Comparison of ENCODE assay signal across 15 mouse cellular contexts in the genomic region with DNA sequence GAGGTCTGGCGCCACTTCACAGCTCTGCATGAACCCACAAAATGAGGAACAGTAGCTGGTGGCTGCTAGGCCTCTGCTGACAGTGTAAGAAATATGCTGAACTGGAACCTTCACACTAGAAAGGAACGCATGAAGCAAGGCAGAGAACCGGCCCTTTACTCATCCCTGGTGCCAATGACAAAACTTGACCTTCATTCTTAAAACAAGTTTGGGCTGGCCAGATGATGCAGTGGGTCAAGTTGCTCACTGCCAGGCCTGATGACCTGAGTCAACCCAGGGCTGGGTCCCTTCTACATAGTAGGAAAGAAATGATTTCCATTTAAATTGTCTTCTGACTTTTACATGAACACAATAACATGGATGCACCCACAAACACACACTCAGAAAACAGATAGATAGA.
A peak's percentile ranks its signal among the peaks of the same experiment; 100 is the strongest.
DNase-seq lines count a peak whose midpoint lies in the region; ATAC-seq lines count a peak whose summit lies in the region.
"Had no signal": no experiment of that assay in that cellular context is flagged by ENCODE, and none has a peak within 500 bp of the region (broad histone marks: within the 10 kb centered on the region; RNA-seq: fewer than 3 reads in every experiment).

No protein-coding gene starts in this region.

- H3K9ac ChIP-seq in lung, embryonic 15.5 days: no peak overlapping the region
- no peak overlapping the region for H3K9ac ChIP-seq in neural tube, embryonic 15.5 days (replicated peaks)
- H3K9ac ChIP-seq: forebrain, embryonic 13.5 days; hindbrain, embryonic 13.5 days had no signal

- no peak for ATAC-seq in lung, embryonic 15.5 days (ENCODE audit: borderline replicate concordance, extremely low read depth, low FRiP score, low TSS enrichment)
- no peak for ATAC-seq in neural tube, embryonic 15.5 days (ENCODE audit: low FRiP score)
- ATAC-seq: forebrain, embryonic 13.5 days; hindbrain, postnatal 0 days had no signal

- no peaks in the 10 kb centered on the region for H3K36me3 ChIP-seq in lung, embryonic 15.5 days
- no peaks in the 10 kb centered on the region for H3K36me3 ChIP-seq in neural tube, embryonic 15.5 days
- H3K36me3 ChIP-seq: embryonic facial prominence, embryonic 10.5 days; hindbrain, embryonic 13.5 days had no signal

- WGBS in lung, embryonic 15.5 days: 84% methylated on average over 3 of the region's 3 CpGs
- 88% methylated on average over 3 of the region's 3 CpGs for WGBS in neural tube, embryonic 15.5 days

- DNase-seq in lung, postnatal 14 days: no peak
- peak; percentile 68 for DNase-seq in adrenal gland, adult 8-10 months
- DNase-seq in adrenal gland, postnatal 14 days: peak; percentile 56
- no peak for DNase-seq in thymus, postnatal 0 days (ENCODE audit: low spot score)
- DNase-seq: cerebellum, adult 2 months; cerebellum, postnatal 10 days; gastrocnemius, postnatal 36 days; heart, adult 11 months; heart, postnatal 10 days had no signal

- H3K4me1 ChIP-seq in lung, embryonic 15.5 days: peaks cover 7% of the 10 kb centered on the region; the same call in 1 of the 2 replicates
- H3K4me1 ChIP-seq in neural tube, embryonic 15.5 days: peaks cover 14% of the 10 kb centered on the region

- no peaks in the 10 kb centered on the region for H3K9me3 ChIP-seq in lung, embryonic 15.5 days
- no peaks in the 10 kb centered on the region for H3K9me3 ChIP-seq in neural tube, embryonic 15.5 days (replicated peaks)
- H3K9me3 ChIP-seq: embryonic facial prominence, embryonic 10.5 days; forebrain, embryonic 13.5 days; hindbrain, embryonic 13.5 days had no signal

- H3K27me3 ChIP-seq in lung, embryonic 15.5 days: no peaks in the 10 kb centered on the region
- no peaks in the 10 kb centered on the region for H3K27me3 ChIP-seq in neural tube, embryonic 15.5 days (replicated peaks)
- H3K27me3 ChIP-seq: forebrain, embryonic 13.5 days; hindbrain, embryonic 13.5 days had no signal

- H3K27ac ChIP-seq in lung, embryonic 15.5 days: peak overlapping the region; percentile 49
- H3K27ac ChIP-seq in neural tube, embryonic 15.5 days (replicated peaks): no peak overlapping the region
- H3K27ac ChIP-seq: embryonic facial prominence, embryonic 10.5 days; forebrain, embryonic 13.5 days; hindbrain, embryonic 13.5 days; hindbrain, postnatal 0 days had no signal

- H3K4me2 ChIP-seq in lung, embryonic 15.5 days: no peak overlapping the region
- H3K4me2 ChIP-seq in neural tube, embryonic 15.5 days: no peak overlapping the region
- H3K4me2 ChIP-seq: forebrain, embryonic 13.5 days; hindbrain, embryonic 13.5 days had no signal

- no peak overlapping the region for H3K4me3 ChIP-seq in lung, embryonic 15.5 days
- no peak overlapping the region for H3K4me3 ChIP-seq in neural tube, embryonic 15.5 days (replicated peaks)
- H3K4me3 ChIP-seq: embryonic facial prominence, embryonic 10.5 days; forebrain, embryonic 13.5 days; hindbrain, embryonic 13.5 days had no signal

Comparison
In these comparisons a context has a peak if more than half of its experiments do, and no peak if none do; other contexts are left out.
1. DNase-seq: peak in adrenal gland, adult 8-10 months (single experiment) and adrenal gland, postnatal 14 days (single experiment); none in lung, postnatal 14 days (single experiment) and thymus, postnatal 0 days (single experiment).